Mouse (Mus musculus) ES-E14 (cell line): ENCODE measurements at regions not wholly inside any gene's neighbourhood (a gene's known extent, or its start where the extent isn't known, plus 50 kb on each side); places are given as distances from the start of the nearest gene placed in this dataset.

ENCODE experiments used
- CHD2 ChIP-seq: IDR thresholded peaks from 2 replicates; pipeline ENCODE4 v1.6.1; 2014; ENCODE audit warnings: mild to moderate bottlenecking, low read depth, low read length, inconsistent platforms
- MAFK ChIP-seq: IDR thresholded peaks from 2 replicates; pipeline ENCODE4 v1.6.1; 2014; ENCODE audit warnings: mild to moderate bottlenecking, low read depth, low read length, inconsistent platforms; ENCODE audit not compliant: insufficient read depth
- ZC3H11A ChIP-seq: IDR thresholded peaks from 2 replicates; pipeline ENCODE4 v1.6.1; 2012; ENCODE audit warnings: low read depth, mild to moderate bottlenecking, inconsistent platforms, low read length, borderline replicate concordance
- ZNF384 ChIP-seq: IDR thresholded peaks from 2 replicates; pipeline ENCODE4 v1.6.1; 2012; ENCODE audit warnings: low read depth, low read length, inconsistent platforms

GRCm38 (mm10) chr8:26323606-26324350 is 204.4 kb downstream of the Gm45692 start:
- TF ChIP-seq CHD2 = no peak
- TF ChIP-seq ZNF384 = no peak
- TF ChIP-seq MAFK = no peak
- TF ChIP-seq ZC3H11A = no peak
